Mouse (Mus musculus) heart, postnatal 0 days (tissue): Measurements from ENCODE around the gene Palm3.

ENCODE experiments used
- CTCF ChIP-seq: IDR thresholded peaks from 2 replicates; pipeline ENCODE4 v1.5.1; 2016; ENCODE audit warnings: antibody characterized with exemption, control low read depth, low read depth
- EP300 ChIP-seq: IDR thresholded peaks from 2 replicates; pipeline ENCODE4 v1.6.1; 2016; ENCODE audit warnings: antibody characterized with exemption, low read depth

GRCm38 (mm10) chr8:83982449-83982848 lies 38.8 kb upstream of the Palm3 start:
- TF ChIP-seq CTCF (no peak), EP300 (no peak)
